1 mouse cellular context compared by ENCODE assay signal in the genomic region with DNA sequence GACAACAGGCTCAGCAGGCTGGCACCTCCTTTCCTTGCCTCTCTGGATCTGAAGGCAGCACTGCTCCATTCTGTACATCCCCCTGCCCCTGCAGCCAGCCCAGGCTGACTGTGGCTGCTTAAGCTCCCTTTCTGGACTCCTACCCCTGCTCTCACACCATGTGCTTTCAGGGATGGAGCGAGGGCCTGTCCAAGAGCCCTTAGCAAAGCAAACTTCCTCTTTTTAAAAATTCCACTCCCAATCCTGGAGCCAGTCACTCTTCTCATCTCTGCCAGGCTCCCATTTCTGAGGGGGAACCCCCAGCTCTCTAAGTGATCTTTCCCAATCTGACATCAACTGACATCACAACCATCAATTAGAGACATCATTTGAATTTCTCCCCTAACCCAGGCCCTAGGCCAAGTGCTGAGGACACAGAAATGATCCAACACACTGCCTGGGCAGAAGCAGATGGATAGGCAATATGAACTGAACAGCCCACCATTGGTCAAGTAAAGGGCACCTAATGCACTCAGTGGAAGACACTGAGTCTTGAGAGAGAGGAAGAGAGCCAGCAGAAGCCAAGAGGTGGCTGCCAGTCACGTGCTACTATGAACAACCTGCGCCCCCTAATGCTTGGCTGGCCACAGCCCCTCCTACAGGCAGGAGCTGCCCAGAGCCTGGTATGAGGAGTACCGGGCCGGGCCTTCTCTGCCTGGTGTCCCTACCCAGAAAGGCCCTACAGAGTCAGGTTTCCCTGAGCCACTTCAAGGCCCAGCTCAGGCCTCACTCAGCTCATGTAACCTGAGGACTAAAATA.
TF ChIP-seq lines count a peak whose summit lies in the region.

No protein-coding gene starts in this region.

TF ChIP-seq in CH12.LX, 34 proteins besides CTCF, POLR2A, EP300 and RAD21:
- TF ChIP-seq GABPA (IDR thresholded peaks at IDR 0.05; ENCODE audit: insufficient replicate concordance, low read depth, low read length) (no peak), POLR2AphosphoS2 (IDR thresholded peaks at IDR 0.05; ENCODE audit: low read depth, low read length) (no peak), PAX5 (IDR thresholded peaks at IDR 0.05; ENCODE audit: low read length) (no peak), BHLHE40 (IDR thresholded peaks at IDR 0.05; ENCODE audit: low read depth, low read length) (peak; percentile 59), RCOR1 (conservative IDR thresholded peaks at IDR 0.05; ENCODE audit: low read depth, low read length) (no peak), ZKSCAN1 (IDR thresholded peaks at IDR 0.05; ENCODE audit: borderline replicate concordance, low read depth, low read length) (no peak), MAFK (IDR thresholded peaks at IDR 0.05; ENCODE audit: insufficient replicate concordance, low read length) (no peak), USF1 (IDR thresholded peaks at IDR 0.05; ENCODE audit: low read depth, low read length) (peak; percentile 26; the same call in 1 of the 2 replicates)
